Mouse (Mus musculus): ENCODE results near the gene Brd3os. TPM values are rescaled to one million over a fixed set of nuclear protein-coding genes. Genes with fewer than 3 reads are reported as not detected.

The Brd3os gene
- polyA plus RNA-seq, 1 experiment from 2014 or later, result 11.0 TPM

GRCm38 (mm10) chr2:27412245-27412800, 29.8 kb upstream of the Brd3os start:
- Histone ChIP-seq H3K4me1 (peaks cover 95% of the 10 kb centered on the region), H3K36me3 (replicated peaks) (peaks cover 3% of the 10 kb centered on the region; the same call in 1 of the 2 replicates), H3K9me3 (no peaks in the 10 kb centered on the region), H3K27me3 (ENCODE audit: poor library complexity, severe bottlenecking) (no peaks in the 10 kb centered on the region), H3K27ac (peak overlapping the region; percentile 81), H3K4me3 (peak overlapping the region; percentile 23; the same call in 1 of the 2 replicates)
- DNase-seq (ENCODE audit: extremely low spot score, low spot score), result no peak
- WGBS, result 15% methylated on average over 7 of the region's 7 CpGs

- Histone ChIP-seq H3K27me3 (ENCODE audit: poor library complexity, severe bottlenecking) (no peaks in the 10 kb centered on the region), H3K4me3 (peak overlapping the region; percentile 23), H3K36me3 (replicated peaks) (peaks cover 3% of the 10 kb centered on the region; the same call in 1 of the 2 replicates), H3K27ac (peak overlapping the region; percentile 83), H3K9me3 (no peaks in the 10 kb centered on the region), H3K4me1 (peaks cover 95% of the 10 kb centered on the region)
- DNase-seq (ENCODE audit: extremely low spot score, low spot score), result no peak
- 19% methylated on average over 2 of the region's 2 CpGs for WGBS
Observed at GRCm38 (mm10) chr2:27413582-27413935, 28.6 kb upstream of the Brd3os start.

DNA sequence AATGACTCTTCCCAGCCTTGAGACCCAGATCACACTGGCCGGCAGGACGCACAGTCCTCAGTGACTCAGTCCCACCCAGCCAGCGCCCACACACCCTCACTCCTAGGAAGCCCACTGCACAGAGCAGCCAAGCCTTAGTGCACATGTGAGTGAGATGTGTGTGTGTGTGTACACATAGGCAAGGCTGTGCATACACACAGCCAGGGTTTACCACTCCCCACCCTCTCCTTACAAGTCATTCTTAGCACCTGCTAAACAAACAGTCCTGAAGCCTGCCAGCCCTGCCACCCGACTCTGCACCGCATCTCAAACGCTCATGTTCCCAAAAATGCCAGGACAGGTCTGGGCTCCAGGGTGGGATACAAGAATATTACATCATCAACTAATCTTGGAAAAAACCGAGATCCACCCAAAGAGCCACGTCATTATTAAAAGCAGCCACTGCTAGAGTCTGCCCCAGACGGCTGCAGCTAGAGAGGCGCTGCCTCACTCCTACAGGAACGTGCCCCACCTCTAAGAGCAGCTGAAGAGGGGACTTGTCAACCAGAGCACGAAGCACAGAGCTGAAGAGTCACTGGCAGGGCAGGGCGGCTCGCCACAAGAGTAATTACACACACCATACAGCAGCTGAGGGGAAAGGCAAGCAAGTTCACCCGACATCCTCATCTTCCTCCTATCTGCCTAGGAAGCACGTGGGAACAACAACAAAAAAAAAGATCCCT, 28.0 kb upstream of the Brd3os start:
- H3K9me3 ChIP-seq, result no peaks in the 10 kb centered on the region
- peaks cover 95% of the 10 kb centered on the region for H3K4me1 ChIP-seq
- peak overlapping the region; percentile 83 for H3K27ac ChIP-seq
- peak overlapping the region; percentile 23 for H3K4me3 ChIP-seq
- DNase-seq (ENCODE audit: extremely low spot score, low spot score), result no peak
- WGBS, result 29% methylated on average over 16 of the region's 16 CpGs
- H3K27me3 ChIP-seq (ENCODE audit: poor library complexity, severe bottlenecking), result no peaks in the 10 kb centered on the region
- peaks cover 3% of the 10 kb centered on the region; the same call in 1 of the 2 replicates for H3K36me3 ChIP-seq (replicated peaks)

DNA sequence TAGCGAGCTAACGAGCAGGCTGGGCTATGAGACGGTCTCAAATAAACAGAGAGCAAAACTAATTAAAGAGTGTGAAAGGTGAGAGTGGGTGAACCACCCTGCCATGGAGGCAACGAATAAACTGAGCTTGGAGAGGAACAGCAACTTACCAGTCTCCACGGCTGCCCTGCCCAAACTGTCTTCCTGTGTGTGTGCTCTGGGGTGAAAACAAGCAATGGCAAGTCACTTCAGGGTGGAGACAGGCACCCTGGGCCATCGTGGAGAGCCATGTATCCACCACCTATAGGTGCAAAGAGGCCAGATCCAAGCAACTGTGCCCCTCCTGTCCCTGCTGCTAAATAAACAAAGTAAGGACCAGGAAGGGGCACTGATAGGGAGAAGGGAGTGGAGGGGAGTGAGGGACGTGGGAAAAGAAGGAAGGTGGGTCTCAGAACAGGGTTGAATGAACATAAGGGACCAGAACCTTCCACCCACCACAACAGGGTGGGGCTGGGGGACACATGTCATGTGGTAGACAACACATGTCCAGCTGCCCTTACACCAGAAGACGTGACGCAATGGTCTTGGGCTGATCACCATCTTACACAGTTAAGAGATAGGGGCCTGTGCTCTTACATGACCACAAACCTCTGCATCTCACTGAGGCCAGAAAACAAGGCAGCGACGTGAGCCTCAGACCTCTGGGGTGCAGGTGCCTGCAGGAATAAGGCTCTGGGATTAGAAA, 26.9 kb upstream of the Brd3os start:
- no peak for DNase-seq (ENCODE audit: extremely low spot score, low spot score)
- peak overlapping the region; percentile 83 for H3K27ac ChIP-seq
- H3K27me3 ChIP-seq (ENCODE audit: poor library complexity, severe bottlenecking), result no peaks in the 10 kb centered on the region
- no peaks in the 10 kb centered on the region for H3K9me3 ChIP-seq
- peaks cover 6% of the 10 kb centered on the region; the same call in 1 of the 2 replicates for H3K36me3 ChIP-seq (replicated peaks)
- peak overlapping the region; percentile 23; the same call in 1 of the 2 replicates for H3K4me3 ChIP-seq
- H3K4me1 ChIP-seq, result peaks cover 98% of the 10 kb centered on the region
- WGBS, result 72% methylated on average over 11 of the region's 11 CpGs

- Histone ChIP-seq H3K36me3 (replicated peaks) (peaks cover 13% of the 10 kb centered on the region), H3K9me3 (no peaks in the 10 kb centered on the region), H3K4me3 (no peak overlapping the region), H3K4me1 (peaks cover 95% of the 10 kb centered on the region), H3K27me3 (ENCODE audit: poor library complexity, severe bottlenecking) (no peaks in the 10 kb centered on the region), H3K27ac (0 out of 2 replicates have a peak overlapping the region, but pooled peaks have one; percentile 4)
- no peak for DNase-seq (ENCODE audit: extremely low spot score, low spot score)
- WGBS, result 59% methylated on average over 3 of the region's 3 CpGs
Observed at GRCm38 (mm10) chr2:27416425-27416824, 25.7 kb upstream of the Brd3os start.

DNA sequence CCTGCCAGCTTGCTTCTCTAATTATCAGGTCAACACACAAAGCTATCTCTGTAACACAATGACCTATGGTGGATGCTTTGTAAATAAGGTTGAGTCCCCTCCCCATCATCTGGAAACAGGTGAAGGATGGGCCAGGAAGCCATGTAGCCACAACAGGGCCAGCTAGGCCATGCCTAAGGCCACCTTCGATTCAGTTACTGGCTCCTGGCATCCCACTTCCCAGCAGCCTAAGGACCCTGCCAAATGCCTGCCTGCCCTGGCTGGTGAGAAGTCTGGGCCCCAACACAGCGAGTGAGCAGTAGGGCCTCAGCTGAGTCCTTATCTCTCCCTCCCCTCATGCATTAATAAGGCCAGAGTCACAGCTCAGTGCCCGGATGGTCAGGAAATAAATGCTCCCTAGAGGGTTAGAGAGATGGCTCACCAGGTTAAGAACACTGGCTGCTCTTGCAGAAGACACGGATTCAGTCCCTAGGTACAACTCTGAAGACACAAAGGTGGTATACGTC, 24.4 kb upstream of the Brd3os start:
- 78% methylated on average over 5 of the region's 5 CpGs for WGBS
- no peak overlapping the region for H3K4me3 ChIP-seq
- peak overlapping the region; percentile 40 for H3K27ac ChIP-seq
- H3K27me3 ChIP-seq (ENCODE audit: poor library complexity, severe bottlenecking), result no peaks in the 10 kb centered on the region
- no peak for DNase-seq (ENCODE audit: extremely low spot score, low spot score)
- H3K9me3 ChIP-seq, result no peaks in the 10 kb centered on the region
- H3K4me1 ChIP-seq, result peaks cover 94% of the 10 kb centered on the region
- peaks cover 25% of the 10 kb centered on the region for H3K36me3 ChIP-seq (replicated peaks)

DNA sequence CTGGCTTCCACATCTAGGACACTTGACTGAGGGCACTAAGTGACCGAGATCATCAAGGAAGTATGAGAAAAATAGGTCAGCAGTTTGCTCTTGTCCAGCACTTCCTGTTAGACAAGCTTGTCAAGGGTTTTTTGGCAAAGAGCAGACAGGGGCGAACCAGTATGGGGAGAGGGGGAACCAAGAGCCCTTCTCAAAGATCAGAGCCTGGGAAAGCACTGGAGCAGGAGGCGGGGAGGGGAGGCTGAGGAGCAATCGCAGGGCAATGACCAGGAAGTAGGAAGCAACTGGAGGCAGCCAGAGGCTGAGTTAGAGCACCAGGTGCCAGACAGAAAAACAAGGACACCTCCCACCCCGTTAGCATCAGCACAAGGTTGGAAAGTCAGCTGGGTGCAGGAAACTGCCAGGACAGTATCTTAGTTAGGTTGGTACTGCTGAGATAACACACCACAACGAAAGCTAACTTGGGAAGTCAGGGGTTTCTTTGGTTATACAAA, 23.5 kb upstream of the Brd3os start:
- Histone ChIP-seq H3K9me3 (no peaks in the 10 kb centered on the region), H3K27me3 (ENCODE audit: poor library complexity, severe bottlenecking) (no peaks in the 10 kb centered on the region), H3K27ac (0 out of 2 replicates have a peak overlapping the region, but pooled peaks have one; percentile 46), H3K36me3 (replicated peaks) (peaks cover 31% of the 10 kb centered on the region), H3K4me1 (peaks cover 94% of the 10 kb centered on the region), H3K4me3 (no peak overlapping the region)
- 63% methylated on average over 6 of the region's 6 CpGs for WGBS
- DNase-seq (ENCODE audit: extremely low spot score, low spot score), result no peak

DNA sequence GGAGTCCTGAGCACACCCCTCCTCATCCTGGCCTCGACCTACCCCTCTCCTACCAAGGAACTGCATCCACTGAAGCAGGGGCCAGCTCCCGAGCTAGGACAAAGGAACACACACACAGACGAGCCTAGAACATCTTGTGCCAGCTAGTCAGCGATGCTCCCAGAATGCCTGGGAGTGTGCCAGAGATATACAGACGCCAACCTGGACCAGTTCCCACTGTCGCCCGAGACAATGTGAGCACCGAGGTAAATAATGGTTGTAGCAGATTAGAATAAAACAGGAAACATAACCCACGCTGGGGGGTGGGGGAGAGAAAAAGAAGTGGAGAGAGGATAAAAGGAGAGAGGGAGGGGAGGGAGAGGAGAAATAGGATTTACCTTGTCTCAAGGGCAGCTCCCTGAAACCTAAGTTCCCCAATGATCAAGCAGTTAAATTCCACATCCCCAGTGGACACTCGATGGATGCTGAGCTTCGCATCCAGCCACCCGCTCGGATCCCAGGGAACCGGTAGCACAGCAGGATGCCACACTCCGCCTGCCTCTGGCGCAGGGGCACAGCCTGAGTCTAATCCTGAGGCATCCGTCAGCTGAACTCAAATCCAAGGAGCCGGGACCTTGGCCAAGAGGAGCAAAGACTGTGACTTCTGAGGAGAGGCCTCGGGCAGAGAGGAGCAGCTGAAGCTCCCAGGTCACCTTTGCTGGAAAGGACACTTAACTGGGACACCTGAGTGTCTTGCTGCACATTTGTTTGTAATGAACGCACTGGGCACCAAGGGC, 20.6 kb upstream of the Brd3os start:
- H3K4me1 ChIP-seq, result peaks cover 92% of the 10 kb centered on the region
- WGBS, result 75% methylated on average over 20 of the region's 20 CpGs
- no peaks in the 10 kb centered on the region for H3K27me3 ChIP-seq (ENCODE audit: poor library complexity, severe bottlenecking)
- no peaks in the 10 kb centered on the region for H3K9me3 ChIP-seq
- DNase-seq (ENCODE audit: extremely low spot score, low spot score), result no peak
- H3K27ac ChIP-seq, result no peak overlapping the region
- peaks cover 33% of the 10 kb centered on the region for H3K36me3 ChIP-seq (replicated peaks)
- H3K4me3 ChIP-seq, result no peak overlapping the region

DNA sequence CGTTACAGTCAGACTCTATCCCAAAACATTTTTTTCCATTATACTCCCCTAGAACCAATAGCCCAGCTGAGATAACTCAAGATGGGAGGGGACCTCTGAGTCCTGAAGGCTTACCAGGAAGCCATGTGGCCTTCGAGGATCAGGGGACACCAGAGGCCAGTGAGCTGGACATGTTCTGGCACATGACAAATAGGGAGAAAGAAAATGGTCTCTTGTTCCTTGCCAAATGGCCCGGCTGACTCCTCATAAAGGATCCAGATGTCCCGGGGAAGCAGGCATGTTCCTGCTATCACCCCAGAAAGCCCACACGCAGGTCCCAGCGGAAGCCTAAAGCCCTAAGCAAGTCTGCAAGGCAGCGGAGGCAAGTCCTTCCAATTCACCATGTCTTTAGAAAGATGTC, 18.5 kb upstream of the Brd3os start:
- Histone ChIP-seq H3K4me3 (peak overlapping the region; percentile 76; the same call in 1 of the 2 replicates), H3K27me3 (ENCODE audit: poor library complexity, severe bottlenecking) (peaks cover 4% of the 10 kb centered on the region; the same call in 1 of the 2 replicates), H3K36me3 (replicated peaks) (peaks cover 33% of the 10 kb centered on the region), H3K4me1 (peaks cover 87% of the 10 kb centered on the region), H3K9me3 (no peaks in the 10 kb centered on the region), H3K27ac (no peak overlapping the region)
- WGBS, result 85% methylated on average over 7 of the region's 7 CpGs
- no peak for DNase-seq (ENCODE audit: extremely low spot score, low spot score)

- under 1% methylated on average over 20 of the region's 20 CpGs for WGBS
- DNase-seq (ENCODE audit: extremely low spot score, low spot score), result peak; percentile 74
- H3K27ac ChIP-seq, result peak overlapping the region; percentile 98
- peaks cover 31% of the 10 kb centered on the region for H3K36me3 ChIP-seq (replicated peaks)
- no peaks in the 10 kb centered on the region for H3K9me3 ChIP-seq
- peak overlapping the region; percentile 76 for H3K4me3 ChIP-seq
- H3K4me1 ChIP-seq, result peaks cover 71% of the 10 kb centered on the region
- peaks cover 4% of the 10 kb centered on the region; the same call in 1 of the 2 replicates for H3K27me3 ChIP-seq (ENCODE audit: poor library complexity, severe bottlenecking)
Observed at GRCm38 (mm10) chr2:27425161-27425611, 16.9 kb upstream of the Brd3os start.

DNA sequence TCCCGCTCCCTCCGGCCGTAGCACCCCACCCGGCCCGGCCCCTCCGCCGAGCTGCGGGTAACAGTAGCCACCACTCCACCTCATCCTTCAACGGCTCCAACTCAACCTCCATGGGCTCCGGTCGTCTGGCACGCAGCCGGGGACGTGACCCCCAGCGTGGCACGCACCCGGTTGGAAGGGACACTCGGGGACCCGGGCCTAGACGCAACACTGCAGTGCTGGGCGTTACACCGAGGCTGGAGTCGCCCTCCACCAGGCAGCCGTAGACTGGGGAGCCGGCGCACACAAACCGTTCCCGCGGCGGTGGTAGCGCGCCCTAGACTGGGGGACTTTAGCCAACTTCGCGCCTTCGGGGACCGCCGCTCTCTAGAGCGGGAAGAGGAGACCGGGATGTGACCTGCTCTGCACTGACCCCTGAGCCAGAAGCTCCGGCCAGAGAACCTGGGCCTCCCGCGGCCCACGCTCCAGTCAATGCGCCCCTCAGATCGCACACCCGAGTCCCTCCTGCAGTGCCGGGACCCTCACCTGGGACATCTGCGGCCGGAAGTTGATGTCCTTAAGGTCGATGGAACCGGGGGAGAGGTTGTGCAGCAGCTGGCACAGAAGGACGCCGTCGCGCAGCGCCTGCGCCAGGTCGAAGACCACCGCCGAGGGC, 16.2 kb upstream of the Brd3os start:
- under 1% methylated on average over 60 of the region's 60 CpGs for WGBS
- H3K27ac ChIP-seq, result peak overlapping the region; percentile 98

More for the DNA sequence above, 16.2 kb upstream of the Brd3os start:
- no peaks in the 10 kb centered on the region for H3K9me3 ChIP-seq
- H3K27me3 ChIP-seq (ENCODE audit: poor library complexity, severe bottlenecking), result peaks cover 4% of the 10 kb centered on the region; the same call in 1 of the 2 replicates
- DNase-seq (ENCODE audit: extremely low spot score, low spot score), result peak; percentile 61
- peak overlapping the region; percentile 76 for H3K4me3 ChIP-seq
- peaks cover 68% of the 10 kb centered on the region for H3K4me1 ChIP-seq
- H3K36me3 ChIP-seq (replicated peaks), result peaks cover 26% of the 10 kb centered on the region

All from forebrain, embryonic 10.5 days (tissue).